Mouse (Mus musculus): Measurements from ENCODE around the gene Nup188. TPM values are rescaled to one million over a fixed set of nuclear protein-coding genes. Genes with fewer than 3 reads are reported as not detected.
A peak's percentile ranks its signal among the peaks of the same experiment; 100 is the strongest.

Nup188 gene
- polyA plus RNA-seq, 1 experiment from 2014 or later, result 7.5 TPM

DNA sequence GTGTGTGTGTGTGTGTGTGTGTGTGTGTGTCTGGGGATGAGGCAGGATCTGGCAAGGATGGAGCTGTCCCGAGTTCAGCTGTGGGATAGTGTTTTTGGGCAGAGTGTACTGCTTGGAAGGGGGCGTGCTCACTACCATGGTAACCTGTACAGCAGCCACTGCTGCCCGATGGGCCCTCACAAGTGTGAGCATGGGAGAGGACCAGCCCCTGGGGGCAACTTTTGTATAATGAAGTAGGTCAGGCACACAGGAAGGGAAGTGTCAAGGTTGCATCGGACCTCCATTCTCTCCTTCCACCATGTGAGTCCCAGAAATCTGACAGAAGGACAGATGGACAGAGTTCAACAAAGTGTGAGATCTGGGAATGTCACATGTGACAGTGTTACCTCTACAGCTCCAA is 38.5 kb upstream of the Nup188 start:
- WGBS (ENCODE audit: insufficient replicate concordance), result 56% methylated on average over 4 of the region's 4 CpGs
- H3K9me3 ChIP-seq (ENCODE audit: low read length), result no peaks in the 10 kb centered on the region
- no peak overlapping the region for H3K27ac ChIP-seq (ENCODE audit: low read depth)
- peaks cover 46% of the 10 kb centered on the region for H3K4me1 ChIP-seq (ENCODE audit: insufficient read depth)
- ATAC-seq, result no peak
- H3K36me3 ChIP-seq (replicated peaks; ENCODE audit: insufficient read depth, low read length), result peaks cover 49% of the 10 kb centered on the region
- H3K9ac ChIP-seq (replicated peaks), result no peak overlapping the region
- TF ChIP-seq EP300 (IDR thresholded peaks at IDR 0.05; ENCODE audit: low read depth) (no peak), CTCF (IDR thresholded peaks at IDR 0.05; ENCODE audit: low read depth) (no peak)
- H3K4me3 ChIP-seq (ENCODE audit: low read depth, low read length), result no peak overlapping the region
- H3K27me3 ChIP-seq (ENCODE audit: insufficient read depth, low read length), result no peaks in the 10 kb centered on the region
- no peak overlapping the region for H3K4me2 ChIP-seq (ENCODE audit: low read depth, low read length)
- no peak for DNase-seq

DNA sequence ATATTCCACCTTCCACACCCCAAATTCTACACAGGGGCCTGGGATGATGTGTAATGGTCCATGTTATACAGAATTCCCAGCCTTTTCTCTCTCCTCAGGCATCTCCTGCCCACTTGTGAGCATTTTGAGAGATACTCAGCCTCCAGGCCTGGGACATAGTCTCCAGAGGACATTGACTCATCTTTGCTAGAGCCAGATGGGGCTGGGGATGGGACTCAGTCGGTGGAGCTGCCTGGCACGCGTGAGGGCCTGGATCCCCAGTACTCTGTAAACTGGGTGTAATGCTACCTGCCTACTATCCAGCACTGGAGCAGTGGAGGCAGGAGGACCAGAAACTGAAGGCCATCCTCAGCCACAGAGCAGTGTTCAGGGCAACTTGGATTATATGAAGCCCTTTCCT is 37.0 kb upstream of the Nup188 start:
- Histone ChIP-seq H3K9ac (replicated peaks) (peak overlapping the region; percentile 21), H3K4me1 (ENCODE audit: insufficient read depth) (peaks cover 34% of the 10 kb centered on the region), H3K4me2 (ENCODE audit: low read depth, low read length) (no peak overlapping the region), H3K27me3 (ENCODE audit: insufficient read depth, low read length) (no peaks in the 10 kb centered on the region), H3K9me3 (ENCODE audit: low read length) (no peaks in the 10 kb centered on the region), H3K4me3 (ENCODE audit: low read depth, low read length) (no peak overlapping the region), H3K36me3 (replicated peaks; ENCODE audit: insufficient read depth, low read length) (peaks cover 36% of the 10 kb centered on the region), H3K27ac (ENCODE audit: low read depth) (no peak overlapping the region)
- no peak for TF ChIP-seq EP300 (IDR thresholded peaks at IDR 0.05; ENCODE audit: low read depth)
- no peak for TF ChIP-seq CTCF (IDR thresholded peaks at IDR 0.05; ENCODE audit: low read depth)
- WGBS (ENCODE audit: insufficient replicate concordance), result 92% methylated on average over 3 of the region's 3 CpGs
- ATAC-seq (no peak), DNase-seq (no peak)

DNA sequence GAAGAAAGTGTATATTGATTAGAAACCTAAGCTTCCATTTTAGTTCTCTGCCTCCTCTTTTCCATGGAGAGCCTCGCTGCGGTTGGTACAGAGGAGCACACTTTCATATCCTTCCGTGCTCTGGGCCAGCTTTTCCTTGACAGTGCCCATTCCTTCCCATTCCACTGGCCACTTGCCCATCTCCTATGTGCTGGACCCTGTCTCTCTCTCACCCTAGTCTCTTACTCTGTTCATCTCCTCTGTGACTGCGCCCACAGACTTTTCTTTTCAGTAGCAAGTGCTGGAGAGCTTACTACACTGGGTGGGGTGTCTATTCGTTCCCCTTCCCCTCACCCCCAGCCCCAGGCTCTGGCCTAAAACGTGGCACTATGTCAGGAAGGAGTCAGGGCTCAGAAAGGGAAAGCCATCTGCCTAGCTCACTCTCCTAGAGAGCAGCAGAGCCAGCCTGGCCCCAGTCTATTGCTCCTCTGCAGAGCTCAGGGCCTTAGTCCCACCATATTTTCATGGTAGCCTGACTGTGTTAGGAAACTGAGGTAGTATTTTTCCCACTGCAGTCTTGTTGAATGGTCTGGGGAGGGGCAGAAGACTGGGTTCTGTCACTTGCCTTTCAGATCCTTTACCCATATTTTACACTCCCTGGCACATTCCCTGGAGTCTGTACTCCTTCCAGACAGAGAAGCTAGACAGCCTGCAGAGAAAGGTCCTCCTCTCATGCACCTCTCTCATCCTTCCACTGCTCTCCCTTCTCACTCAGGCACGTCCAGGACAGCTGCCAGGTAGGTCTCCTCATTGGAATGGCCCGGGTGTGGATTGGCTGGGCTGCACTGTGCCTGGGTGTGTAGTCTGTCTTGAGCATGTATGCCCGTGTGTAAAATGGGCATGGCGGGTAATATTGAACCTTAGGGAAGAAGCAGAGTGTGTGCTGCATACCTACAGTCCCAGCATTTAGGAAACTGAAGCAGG is 35.8 kb upstream of the Nup188 start:
- Histone ChIP-seq H3K36me3 (replicated peaks; ENCODE audit: insufficient read depth, low read length) (peaks cover 41% of the 10 kb centered on the region), H3K9ac (replicated peaks) (no peak overlapping the region)

DNA sequence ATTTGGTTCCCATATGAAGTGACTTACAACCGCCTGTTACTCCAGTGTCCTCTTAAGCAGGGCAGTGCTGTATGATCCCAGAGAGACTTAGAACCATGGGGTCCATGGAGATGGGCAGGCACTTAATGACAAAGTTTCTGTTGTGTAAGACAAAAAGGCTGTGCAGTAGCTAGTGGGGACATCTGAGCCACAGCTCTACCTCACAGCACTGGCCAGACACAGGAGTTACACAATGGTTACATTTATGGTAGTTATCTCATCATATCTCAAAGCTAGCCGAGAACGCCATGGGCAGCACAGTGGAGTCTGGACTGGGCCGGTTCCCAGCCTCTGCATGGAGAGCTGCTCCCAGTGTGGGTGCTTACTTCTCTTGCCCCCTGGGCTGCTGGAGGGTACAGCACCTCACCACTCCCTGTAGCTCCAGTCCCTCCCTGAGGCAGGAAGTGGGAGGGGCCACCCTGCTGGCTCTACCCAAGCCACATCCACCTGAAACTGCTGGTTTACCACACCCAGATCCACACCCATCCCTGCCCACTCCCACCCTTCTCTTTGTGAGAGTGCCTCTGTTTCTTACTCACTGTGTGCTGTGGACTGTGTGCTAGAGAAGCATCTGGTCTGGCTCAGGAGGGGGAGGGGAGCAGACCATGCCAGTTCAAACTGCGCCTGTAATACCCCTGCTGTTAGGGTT is 34.6 kb upstream of the Nup188 start:
- Histone ChIP-seq H3K4me1 (ENCODE audit: insufficient read depth) (peaks cover 15% of the 10 kb centered on the region), H3K27ac (ENCODE audit: low read depth) (peak overlapping the region; percentile 24; the same call in 1 of the 2 replicates), H3K27me3 (ENCODE audit: insufficient read depth, low read length) (no peaks in the 10 kb centered on the region), H3K9ac (replicated peaks) (no peak overlapping the region), H3K9me3 (ENCODE audit: low read length) (no peaks in the 10 kb centered on the region), H3K4me3 (ENCODE audit: low read depth, low read length) (no peak overlapping the region), H3K4me2 (ENCODE audit: low read depth, low read length) (no peak overlapping the region), H3K36me3 (replicated peaks; ENCODE audit: insufficient read depth, low read length) (peaks cover 50% of the 10 kb centered on the region)
- ATAC-seq (peak; percentile 64), DNase-seq (peak; percentile 68)
- 47% methylated on average over 5 of the region's 5 CpGs for WGBS (ENCODE audit: insufficient replicate concordance)
- TF ChIP-seq EP300 (IDR thresholded peaks at IDR 0.05; ENCODE audit: low read depth) (no peak), CTCF (IDR thresholded peaks at IDR 0.05; ENCODE audit: low read depth) (no peak)

More for the DNA sequence above, 35.8 kb upstream of the Nup188 start:
- ATAC-seq, result no peak
- no peak for DNase-seq
- no peaks in the 10 kb centered on the region for H3K9me3 ChIP-seq (ENCODE audit: low read length)
- H3K4me2 ChIP-seq (ENCODE audit: low read depth, low read length), result no peak overlapping the region
- 79% methylated on average over 10 of the region's 10 CpGs for WGBS (ENCODE audit: insufficient replicate concordance)
- peaks cover 26% of the 10 kb centered on the region for H3K4me1 ChIP-seq (ENCODE audit: insufficient read depth)
- no peaks in the 10 kb centered on the region for H3K27me3 ChIP-seq (ENCODE audit: insufficient read depth, low read length)
- no peak overlapping the region for H3K4me3 ChIP-seq (ENCODE audit: low read depth, low read length)
- no peak overlapping the region; the same call in 1 of the 2 replicates for H3K27ac ChIP-seq (ENCODE audit: low read depth)
- TF ChIP-seq CTCF (IDR thresholded peaks at IDR 0.05; ENCODE audit: low read depth) (no peak), EP300 (IDR thresholded peaks at IDR 0.05; ENCODE audit: low read depth) (no peak)

DNA sequence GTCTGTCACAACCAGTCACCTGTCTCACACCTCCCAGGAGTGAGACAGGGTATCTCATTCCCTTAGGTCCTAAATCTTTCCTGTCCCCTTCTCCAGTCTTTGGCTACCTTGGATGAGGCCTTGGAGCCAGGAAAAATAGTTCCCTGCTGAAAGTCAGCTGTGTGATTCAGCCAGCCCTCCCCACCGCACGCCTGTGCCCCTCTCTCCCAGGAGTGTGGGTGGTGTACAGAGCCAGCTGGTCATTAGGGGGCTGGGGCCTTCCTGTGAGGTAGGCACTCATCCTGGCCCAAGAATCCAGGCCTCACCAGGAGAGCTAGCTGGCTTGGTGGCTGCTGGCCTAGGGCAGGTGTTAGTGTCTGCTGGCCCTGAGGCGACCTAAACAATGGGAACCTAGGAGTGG is 33.7 kb upstream of the Nup188 start:
- no peak overlapping the region for H3K4me3 ChIP-seq (ENCODE audit: low read depth, low read length)
- H3K27ac ChIP-seq (ENCODE audit: low read depth), result no peak overlapping the region
- H3K27me3 ChIP-seq (ENCODE audit: insufficient read depth, low read length), result no peaks in the 10 kb centered on the region
- peaks cover 12% of the 10 kb centered on the region for H3K4me1 ChIP-seq (ENCODE audit: insufficient read depth)
- no peak for TF ChIP-seq CTCF (IDR thresholded peaks at IDR 0.05; ENCODE audit: low read depth)
- no peak for TF ChIP-seq EP300 (IDR thresholded peaks at IDR 0.05; ENCODE audit: low read depth)
- H3K36me3 ChIP-seq (replicated peaks; ENCODE audit: insufficient read depth, low read length), result peaks cover 55% of the 10 kb centered on the region
- no peak overlapping the region for H3K9ac ChIP-seq (replicated peaks)
- no peak for DNase-seq
- ATAC-seq, result no peak
- H3K4me2 ChIP-seq (ENCODE audit: low read depth, low read length), result no peak overlapping the region
- WGBS (ENCODE audit: insufficient replicate concordance), result 71% methylated on average over 3 of the region's 3 CpGs
- H3K9me3 ChIP-seq (ENCODE audit: low read length), result no peaks in the 10 kb centered on the region

DNA sequence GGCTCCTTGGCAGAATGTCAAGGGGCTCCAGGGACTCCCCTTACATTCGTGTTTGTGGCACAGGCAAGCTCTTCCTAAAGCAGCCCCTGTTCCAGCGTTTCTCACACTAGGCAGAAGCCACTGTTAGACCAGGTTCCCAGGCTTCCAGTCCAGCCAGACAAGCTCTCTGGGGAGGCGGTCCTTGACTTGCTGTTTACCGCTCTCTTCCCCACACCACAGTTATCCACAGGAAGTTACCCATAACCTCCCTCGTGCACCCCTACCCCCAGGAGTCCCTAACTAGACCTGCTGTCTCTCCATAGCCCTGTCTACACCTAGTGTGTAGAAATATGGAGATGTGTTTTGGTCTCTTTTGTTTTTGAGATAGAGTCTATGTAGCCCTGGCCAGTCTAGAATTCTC is 32.4 kb upstream of the Nup188 start:
- Histone ChIP-seq H3K9ac (replicated peaks) (no peak overlapping the region), H3K27ac (ENCODE audit: low read depth) (no peak overlapping the region), H3K4me2 (ENCODE audit: low read depth, low read length) (no peak overlapping the region), H3K27me3 (ENCODE audit: insufficient read depth, low read length) (no peaks in the 10 kb centered on the region), H3K4me1 (ENCODE audit: insufficient read depth) (peaks cover 14% of the 10 kb centered on the region), H3K9me3 (ENCODE audit: low read length) (no peaks in the 10 kb centered on the region), H3K4me3 (ENCODE audit: low read depth, low read length) (no peak overlapping the region), H3K36me3 (replicated peaks; ENCODE audit: insufficient read depth, low read length) (peaks cover 54% of the 10 kb centered on the region)
- ATAC-seq (no peak), DNase-seq (no peak)
- WGBS (ENCODE audit: insufficient replicate concordance), result 46% methylated on average over 5 of the region's 5 CpGs
- TF ChIP-seq EP300 (IDR thresholded peaks at IDR 0.05; ENCODE audit: low read depth) (no peak), CTCF (IDR thresholded peaks at IDR 0.05; ENCODE audit: low read depth) (no peak)
